Comparison of ENCODE assay signal across 8 mouse cellular contexts in the genomic region with DNA sequence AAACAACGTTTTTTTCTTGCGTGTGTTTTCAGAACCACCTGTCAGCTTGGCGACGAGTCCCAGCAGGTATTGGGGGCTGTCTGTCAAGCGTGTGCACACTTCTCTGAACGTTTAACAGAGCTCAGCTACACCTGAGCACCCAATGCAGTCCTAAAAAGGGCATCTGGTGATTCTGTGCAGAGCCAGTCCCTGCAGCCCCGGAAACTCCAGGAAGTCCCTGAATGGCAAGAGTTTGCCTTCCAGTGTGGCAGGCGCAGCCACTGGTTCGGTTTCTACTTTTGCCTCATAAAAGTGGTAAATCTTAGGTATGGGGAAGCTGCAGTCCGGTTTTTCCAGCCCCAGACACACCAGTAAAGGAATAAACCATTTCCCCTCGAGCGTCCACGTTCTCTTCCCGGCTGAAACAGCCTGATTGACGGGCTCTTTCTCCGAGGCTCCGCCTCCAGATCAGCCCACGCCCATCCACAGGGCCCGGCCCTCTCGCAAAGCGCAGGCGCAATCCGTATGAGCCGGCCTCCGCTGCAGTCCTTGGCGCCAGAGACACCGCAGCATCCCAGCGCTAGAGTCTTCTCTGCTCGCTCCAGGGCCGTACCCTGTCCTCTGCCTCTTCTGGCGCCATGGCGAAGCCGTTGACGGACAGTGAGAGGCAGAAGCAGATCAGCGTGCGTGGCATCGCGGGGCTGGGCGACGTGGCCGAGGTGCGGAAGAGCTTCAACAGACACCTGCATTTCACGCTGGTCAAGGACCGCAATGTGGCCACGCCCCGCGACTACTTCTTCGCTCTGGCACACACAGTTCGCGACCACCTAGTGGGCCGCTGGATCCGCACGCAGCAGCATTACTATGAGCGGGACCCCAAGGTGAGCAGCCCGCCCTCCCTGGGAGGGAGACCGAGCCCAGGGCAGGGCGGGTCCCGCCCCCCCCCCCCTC. TPM values are rescaled to one million over a fixed set of nuclear protein-coding genes. Genes with fewer than 3 reads are reported as not detected.
A peak's percentile ranks its signal among the peaks of the same experiment; 100 is the strongest.
DNase-seq lines count a peak whose midpoint lies in the region; ATAC-seq lines count a peak whose summit lies in the region.

A gene (plus strand): TSS at position 485 of the 930 bp plus-strand sequence.

- no peaks in the 10 kb centered on the region for H3K36me3 ChIP-seq in hindbrain, embryonic 11.5 days (ENCODE audit: control insufficient read depth, insufficient read depth, low read length)

- ATAC-seq in hindbrain, embryonic 11.5 days (ENCODE audit: low FRiP score) = peak; percentile 96

- 4% methylated on average over 58 of the region's 58 CpGs for WGBS in hindbrain, embryonic 11.5 days

- peak within 1 kb of the TSS; percentile 70 for H3K9ac ChIP-seq in hindbrain, embryonic 11.5 days (ENCODE audit: low read depth, low read length)

- no peaks in the 10 kb centered on the region for H3K9me3 ChIP-seq in hindbrain, embryonic 11.5 days (ENCODE audit: control insufficient read depth, low read length)

- peak within 1 kb of the TSS; percentile 91 for H3K4me2 ChIP-seq in hindbrain, embryonic 11.5 days (replicated peaks; ENCODE audit: low read depth, low read length)

- H3K4me1 ChIP-seq in hindbrain, embryonic 11.5 days (replicated peaks; ENCODE audit: control insufficient read depth, insufficient read depth, low read length) = no peaks in the 10 kb centered on the region

- H3K4me3 ChIP-seq in hindbrain, embryonic 11.5 days (ENCODE audit: low read depth, low read length) = peak within 1 kb of the TSS; percentile 83

- DNase-seq in NIH3T3 (ENCODE audit: low read depth) = peak; percentile 94
- peak; percentile 88 for DNase-seq in cerebellum, adult 9-11 months
- DNase-seq in frontal cortex, adult 2 months (ENCODE audit: extremely low spot score in 1 of 2, low spot score in 1 of 2) = peak; percentile 61 to 89
- DNase-seq in hindbrain, embryonic 11.5 days (ENCODE audit: low spot score) = peak; percentile 93
- peak; percentile 81 to 88 for DNase-seq in layer of hippocampus, postnatal 10 days (ENCODE audit: low spot score in 2 of 2)
- peak; percentile 87 for DNase-seq in lung, postnatal 14 days
- DNase-seq in retina, postnatal 1 day = peak; percentile 94
- DNase-seq in urinary bladder, adult 18-20 months (ENCODE audit: low spot score in 2 of 2) = peak; percentile 76 to 83

- H3K27me3 ChIP-seq in hindbrain, embryonic 11.5 days (ENCODE audit: control insufficient read depth, insufficient read depth, low read length) = no peaks in the 10 kb centered on the region

- H3K27ac ChIP-seq in hindbrain, embryonic 11.5 days (ENCODE audit: low read depth, low read length) = peak within 1 kb of the TSS; percentile 45; the same call in 1 of the 2 replicates

RNA-seq across cellular contexts. Expression of the gene that starts here (rescaled TPM):
- 123 and 125 TPM in 2 replicates for polyA plus RNA-seq in frontal cortex, adult 2 months (2012; rRNA removed)
- 29.8 and 35.3 TPM in 2 replicates for polyA plus RNA-seq in hindbrain, embryonic 11.5 days (2014; fragmentation: Nextera tagmentation; extraction: Ambion mirVana)
- total RNA-seq in layer of hippocampus, postnatal 10 days (2021) = 100 to 1,000 TPM; 190 to 196 TPM

Comparison
In these comparisons a context has a peak if more than half of its experiments do, and no peak if none do; other contexts are left out.
1. Peak in every context shown above with its lines: DNase-seq, ATAC-seq, H3K4me3 ChIP-seq and H3K27ac ChIP-seq.